Mouse (Mus musculus): ENCODE results near the gene Trmt2b.

DNA sequence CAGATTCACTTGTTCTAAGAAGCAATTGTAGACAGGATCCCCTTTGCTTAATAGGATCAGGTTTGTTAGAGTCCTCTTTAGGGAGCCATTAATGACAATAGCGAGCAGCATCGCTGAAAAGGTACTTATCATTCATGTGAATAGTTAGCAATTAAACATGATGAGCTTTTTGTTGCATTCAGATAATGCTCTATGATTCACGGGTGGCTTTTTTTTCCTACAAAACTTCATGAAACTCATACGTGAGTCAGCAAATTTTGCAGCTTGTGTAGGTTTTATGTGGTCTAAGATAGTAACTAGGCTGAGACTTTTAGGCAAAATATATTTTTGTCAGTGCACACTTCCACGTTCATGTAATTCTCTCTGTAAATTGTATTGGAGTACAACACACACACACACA lies 23.4 kb upstream of the Trmt2b start:
- TF ChIP-seq POLR2A (IDR thresholded peaks at IDR 0.05; ENCODE audit: insufficient read depth, low read depth, low read length): no peak
- TF ChIP-seq CTCF (IDR thresholded peaks at IDR 0.05): no peak

All from heart, adult 2 months (tissue).